Mouse (Mus musculus): ENCODE measurements around the gene Obscn. TPM values are rescaled to one million over a fixed set of nuclear protein-coding genes. Genes with fewer than 3 reads are reported as not detected.

The Obscn gene
- total and polyA plus RNA-seq, 3 experiments, result 0.09 to 0.13 (median 0.13) TPM

DNA sequence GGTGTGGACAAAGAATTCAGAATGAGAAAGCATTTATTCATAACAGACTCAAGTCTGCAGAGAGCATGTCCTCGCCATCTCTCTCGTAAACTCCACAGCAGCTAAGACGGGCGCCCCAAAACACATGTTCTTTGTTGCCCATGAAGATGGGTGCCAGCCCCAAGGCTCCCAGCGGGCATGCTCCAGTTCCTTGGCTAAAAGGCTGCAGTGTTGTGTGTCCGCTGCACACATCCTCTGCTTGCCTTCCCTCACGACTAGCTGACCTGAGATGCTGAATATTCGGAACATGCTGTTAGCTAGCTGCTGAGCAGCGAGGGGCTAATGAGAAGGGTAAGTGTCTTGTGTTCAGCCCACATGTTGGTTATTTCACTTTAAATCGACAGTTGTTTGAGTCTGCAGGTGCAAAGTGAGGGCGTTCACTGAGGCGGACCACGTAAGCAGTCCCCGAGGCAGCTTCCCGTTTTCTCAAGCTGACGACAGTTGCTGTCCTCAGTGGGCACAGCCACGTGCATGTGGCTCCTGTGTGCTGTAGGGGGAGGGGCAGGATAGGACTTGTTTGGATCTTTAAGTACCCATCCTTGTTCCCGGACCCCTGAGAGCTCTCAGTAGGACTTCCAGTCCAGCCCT, 153.6 kb downstream of the Obscn start:
- H3K4me3 ChIP-seq (replicated peaks in 1 of 3; ENCODE audit: low read depth in 2 of 3, low read length in 2 of 3, poor library complexity in 1 of 3), result peak overlapping the region in 2 of 3 experiments; percentile 2 to 7
- H3K79me2 ChIP-seq (replicated peaks; ENCODE audit: control insufficient read depth, extremely low read depth, insufficient read depth, poor library complexity, severe bottlenecking), result peaks cover 37% of the 10 kb centered on the region
- H3K9me3 ChIP-seq (replicated peaks; ENCODE audit: low read length), result no peaks in the 10 kb centered on the region
- H3K27ac ChIP-seq (ENCODE audit: insufficient read depth, low read depth), result peak overlapping the region; percentile 65
- H3K27me3 ChIP-seq (replicated peaks), result no peaks in the 10 kb centered on the region
- no peak overlapping the region for H3K9ac ChIP-seq (ENCODE audit: insufficient read depth, low read depth)
- peak; percentile 92 for DNase-seq (ENCODE audit: extremely low read depth)
- peaks cover 47 to 74% of the 10 kb centered on the region in 2 experiments for H3K36me3 ChIP-seq (replicated peaks in 1 of 2; ENCODE audit: control insufficient read depth in 1 of 2, insufficient read depth in 1 of 2, low read length in 1 of 2)
- H3K4me2 ChIP-seq (ENCODE audit: insufficient read depth, low read depth, poor library complexity, severe bottlenecking), result peak overlapping the region; percentile 5; the same call in 1 of the 2 replicates
- H3K4me1 ChIP-seq (ENCODE audit: control insufficient read depth in 1 of 2, insufficient read depth in 2 of 2), result peaks cover 23 to 61% of the 10 kb centered on the region in 2 experiments
- in situ Hi-C loops (cut with MboI; ENCODE audit: low pct_ligation_motif_present, low pct_unique_long_range_greater_than_20kb, low sequenced_read_pairs) (no loop called here), dilution Hi-C loops (cut with MboI; ENCODE audit: extremely low pct_ligation_motif_present, extremely low pct_unique_long_range_greater_than_20kb, low sequenced_read_pairs) (no loop called here)
- TF ChIP-seq NRF1 (IDR thresholded peaks at IDR 0.05; ENCODE audit: low read depth, low read length) (0 out of 2 replicates have a peak, but pooled peaks have one; percentile 22), RAD21 (IDR thresholded peaks at IDR 0.05; ENCODE audit: low read depth, low read length) (no peak), JUND (conservative IDR thresholded peaks at IDR 0.05; ENCODE audit: low read depth, low read length) (no peak), ZMIZ1 (IDR thresholded peaks at IDR 0.05; ENCODE audit: low read depth, low read length) (0 out of 2 replicates have a peak, but pooled peaks have one; percentile 31), MXI1 (IDR thresholded peaks at IDR 0.05; ENCODE audit: low read depth, low read length) (peak; percentile 89), USF1 (IDR thresholded peaks at IDR 0.05; ENCODE audit: low read depth, low read length) (no peak), CHD2 (IDR thresholded peaks at IDR 0.05; ENCODE audit: low read length) (peak; percentile 68), USF2 (conservative IDR thresholded peaks at IDR 0.05; ENCODE audit: low read depth, low read length) (no peak), BHLHE40 (IDR thresholded peaks at IDR 0.05; ENCODE audit: low read depth, low read length) (peak; percentile 96), TBP (conservative IDR thresholded peaks at IDR 0.05; ENCODE audit: low read depth, low read length) (no peak), ELF1 (IDR thresholded peaks at IDR 0.05; ENCODE audit: low read depth, low read length) (peak; percentile 45; the same call in 1 of the 2 replicates), TCF12 (IDR thresholded peaks at IDR 0.05; ENCODE audit: low read depth, low read length) (peak; percentile 77), NELFE (IDR thresholded peaks at IDR 0.05; ENCODE audit: low read depth, low read length) (no peak), MAFK (IDR thresholded peaks at IDR 0.05; ENCODE audit: insufficient replicate concordance, low read length) (peak; percentile 18; the same call in 1 of the 2 replicates), ETS1 (conservative IDR thresholded peaks at IDR 0.05; ENCODE audit: low read depth, low read length) (peak; percentile 87), EP300 (IDR thresholded peaks at IDR 0.05; ENCODE audit: low read length) (peak; percentile 64), MAX (IDR thresholded peaks at IDR 0.05; ENCODE audit: low read length) (peak; percentile 93), MYC (IDR thresholded peaks at IDR 0.05; ENCODE audit: low read depth, low read length) (peak; percentile 95), MEF2A (IDR thresholded peaks at IDR 0.05; ENCODE audit: borderline replicate concordance, low read depth, low read length) (0 out of 2 replicates have a peak, but pooled peaks have one; percentile 17), SIN3A (IDR thresholded peaks at IDR 0.05; ENCODE audit: low read length) (peak; percentile 93)
